Mouse (Mus musculus) c-Kit-positive CD71-positive TER-119-positive erythroid progenitor cells, embryonic 14.5 days (primary cell): Measurements from ENCODE around the gene Erbb4.
"Not testable (repeated sequence)": the region's sequence is repeated elsewhere in the genome, so short reads cannot be mapped to it uniquely, and the experiment has no call there.

ENCODE experiments used
- DNase-seq: peaks from one replicate; pipeline ENCODE4 v3.0.0-alpha.2; 2013; ENCODE audit warnings: low spot score

The Erbb4 gene

DNA sequence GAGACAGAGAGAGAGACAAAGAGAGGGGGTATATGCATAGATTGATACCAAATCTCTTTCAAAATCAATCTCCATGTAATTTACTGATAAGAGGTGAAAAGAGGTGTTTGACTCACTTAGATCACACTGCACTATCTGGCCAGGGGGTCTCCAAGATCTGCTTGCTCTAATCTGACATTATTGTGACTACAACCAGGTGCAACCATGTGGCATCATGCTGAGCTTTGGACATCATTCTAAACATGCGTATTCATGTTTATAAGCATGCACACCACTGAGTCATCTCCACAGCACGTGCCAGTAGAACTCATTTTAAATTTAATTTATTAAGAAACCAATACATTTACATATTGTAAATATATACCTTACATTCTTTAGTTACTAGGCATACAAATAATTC lies 247.5 kb downstream of the Erbb4 start:
- DNase-seq: no peak

DNA sequence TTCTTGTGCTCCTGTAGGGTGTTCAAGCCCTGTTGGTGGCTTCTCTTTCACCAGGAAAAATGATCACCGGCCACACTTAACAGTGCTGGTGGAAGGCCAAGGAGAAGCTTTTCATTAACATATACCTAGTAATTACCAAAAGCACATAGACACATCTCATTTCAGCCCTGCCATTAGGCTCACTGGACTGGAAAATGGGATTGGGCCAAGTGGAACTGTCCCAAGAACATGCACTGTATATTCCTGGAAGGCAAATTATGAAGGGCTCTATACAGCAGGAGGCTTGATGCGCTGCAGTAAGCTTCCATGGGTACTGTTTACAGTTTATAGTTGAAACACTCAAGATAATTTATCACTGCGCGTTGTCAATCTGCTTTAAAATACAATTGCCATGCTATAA lies 248.4 kb downstream of the Erbb4 start:
- no peak for DNase-seq

DNA sequence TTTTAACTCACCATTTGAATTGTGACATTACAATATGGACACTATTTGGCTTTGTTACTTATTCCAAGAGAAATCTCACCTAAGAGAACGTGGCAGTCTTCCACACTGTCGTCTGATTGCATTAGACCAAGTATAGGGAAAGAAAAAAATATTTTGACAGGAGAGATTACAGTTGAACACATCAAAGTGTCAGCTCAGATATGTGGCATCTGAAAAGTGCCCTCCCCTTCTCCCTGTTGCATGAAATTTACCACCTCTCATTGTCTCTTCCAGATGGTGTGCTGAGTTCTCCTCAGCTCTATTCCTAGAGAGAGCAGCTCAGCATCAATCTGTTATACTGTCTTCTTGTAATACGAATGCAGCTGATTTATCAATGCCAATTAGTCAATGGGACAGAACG lies 268.5 kb downstream of the Erbb4 start:
- DNase-seq: no peak

DNA sequence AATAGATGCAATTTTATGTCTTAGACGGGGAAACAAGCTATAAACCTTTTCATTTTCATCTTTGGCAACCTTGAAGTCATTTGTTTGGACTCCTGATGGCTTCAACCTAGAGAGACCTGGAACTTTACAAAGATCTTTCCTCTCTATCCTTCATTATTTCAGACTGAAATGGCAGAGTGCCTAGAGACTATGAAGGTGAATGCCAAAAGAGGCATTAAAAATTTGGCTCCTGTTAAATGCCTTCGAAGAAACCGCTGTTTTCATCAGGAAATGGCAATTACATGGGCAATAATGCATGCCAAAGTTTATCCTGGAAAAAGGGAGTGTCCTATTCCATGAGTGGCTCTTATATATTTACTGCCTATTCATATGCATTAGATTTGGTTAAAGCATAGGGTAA lies 273.2 kb downstream of the Erbb4 start:
- DNase-seq: no peak

DNA sequence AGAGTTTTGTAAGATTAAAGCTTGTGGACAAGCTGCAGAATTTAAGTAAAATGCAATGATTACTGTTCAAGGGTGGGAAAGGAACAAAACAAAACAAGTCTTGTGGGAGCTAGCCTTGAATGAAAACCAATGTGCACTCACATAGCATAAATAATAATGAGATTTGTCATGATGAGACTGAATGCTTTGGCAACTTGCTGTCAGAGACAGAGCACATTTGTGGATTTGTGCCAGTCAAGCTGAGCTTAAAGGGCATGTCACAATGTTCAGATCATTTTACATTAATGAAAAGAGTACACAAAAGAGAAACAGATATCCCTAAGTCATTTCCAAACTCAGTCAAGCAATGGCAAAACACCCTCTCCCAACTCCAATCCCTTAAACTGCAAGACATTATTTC lies 275.8 kb downstream of the Erbb4 start:
- DNase-seq: no peak

DNA sequence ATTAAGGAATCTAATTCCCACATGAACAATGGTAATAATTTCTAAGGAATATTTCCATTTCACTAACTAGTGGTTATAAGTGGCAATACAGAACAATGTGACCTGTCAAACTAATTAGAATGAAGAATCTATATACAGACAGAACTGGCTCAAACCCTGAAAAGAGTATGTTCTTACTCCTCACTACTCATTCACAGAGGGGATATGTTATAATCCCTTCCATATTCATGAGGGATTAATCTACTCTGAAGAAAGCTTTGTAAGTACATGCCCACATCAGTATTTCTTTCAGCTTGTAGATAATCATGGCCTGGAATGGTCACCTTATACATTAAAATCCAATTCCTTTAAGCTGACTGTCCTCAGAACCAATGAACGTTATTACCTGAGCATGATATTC lies 276.3 kb downstream of the Erbb4 start:
- DNase-seq: no peak

GRCm38 (mm10) chr1:68830501-68831239 lies 277.2 kb downstream of the Erbb4 start:
- no peak for DNase-seq

DNA sequence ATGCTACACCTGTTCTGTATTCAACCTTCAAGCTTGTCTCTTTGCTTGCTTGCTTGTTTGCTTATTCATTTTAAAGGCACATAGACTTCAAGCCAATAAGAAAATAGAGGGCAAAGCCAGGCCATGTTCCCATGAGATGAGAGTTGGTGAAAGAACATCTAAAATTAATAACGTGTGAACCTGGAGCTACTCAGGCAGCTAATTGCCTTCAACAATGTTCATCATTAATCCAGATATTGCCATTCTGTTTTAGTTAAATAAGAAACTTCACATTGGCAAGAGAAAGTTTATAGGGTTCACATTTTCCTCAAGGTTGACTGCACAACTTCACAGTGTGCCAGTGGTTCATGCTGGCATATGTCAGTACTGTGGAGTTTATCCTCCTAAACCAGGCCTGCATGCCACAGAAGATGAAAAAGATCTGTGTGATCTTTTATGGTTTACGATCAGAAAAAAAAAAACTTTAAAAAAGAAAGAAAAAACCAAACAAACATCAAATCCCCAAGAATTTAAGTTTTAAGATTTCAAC lies 284.7 kb downstream of the Erbb4 start:
- DNase-seq: no peak

- DNase-seq: no peak
These were observed 301.1 kb downstream of the Erbb4 start for GRCm38 (mm10) chr1:68806711-68807110.

GRCm38 (mm10) chr1:68787409-68788015 lies 320.3 kb downstream of the Erbb4 start:
- DNase-seq: no peak

DNA sequence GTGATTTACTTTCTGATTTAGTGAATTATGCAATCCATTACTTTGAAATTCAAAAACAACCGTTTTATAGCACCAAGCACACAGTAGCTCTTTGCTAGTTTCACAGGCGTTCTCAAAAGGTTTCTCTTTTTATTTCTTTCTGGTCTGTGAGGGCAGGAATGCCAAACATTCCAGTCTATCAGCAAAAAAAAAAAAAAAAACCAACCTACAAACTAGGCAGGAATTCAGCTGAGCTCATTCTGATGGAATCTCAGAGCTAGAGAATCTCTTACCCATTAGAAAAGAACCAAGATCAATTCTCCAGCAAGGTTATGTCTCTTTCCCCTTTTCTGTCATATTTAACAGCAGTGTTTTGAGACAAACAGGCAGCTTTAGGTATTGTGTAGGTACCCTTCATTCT lies 327.2 kb downstream of the Erbb4 start:
- DNase-seq: no peak

- DNase-seq: no peak
These were observed 327.8 kb downstream of the Erbb4 start for GRCm38 (mm10) chr1:68780032-68780431.

- not testable (repeated sequence) for DNase-seq
These were observed 341.8 kb downstream of the Erbb4 start for GRCm38 (mm10) chr1:68766095-68766494.

- DNase-seq: no peak
These were observed 345.4 kb downstream of the Erbb4 start for GRCm38 (mm10) chr1:68762456-68762855.

DNA sequence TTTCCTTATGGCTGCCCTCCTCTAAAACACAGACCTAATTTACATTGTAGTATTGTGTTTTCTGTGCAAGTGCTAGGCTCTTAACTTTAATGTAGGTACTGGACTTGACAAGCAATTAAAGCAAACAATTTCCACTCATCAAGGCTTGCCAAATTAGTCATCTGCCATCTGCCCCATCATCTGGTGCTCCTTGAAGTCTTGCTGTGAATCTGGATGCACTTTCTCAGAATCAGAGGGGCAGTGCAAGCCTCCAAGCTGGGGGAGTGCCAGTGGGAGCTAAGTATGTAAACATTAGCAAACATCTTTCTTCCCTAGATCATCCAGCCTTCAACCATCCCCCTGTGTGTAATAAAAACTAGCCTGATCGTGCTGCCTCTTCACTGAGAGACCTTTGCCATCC lies 358.9 kb downstream of the Erbb4 start:
- DNase-seq: no peak

DNA sequence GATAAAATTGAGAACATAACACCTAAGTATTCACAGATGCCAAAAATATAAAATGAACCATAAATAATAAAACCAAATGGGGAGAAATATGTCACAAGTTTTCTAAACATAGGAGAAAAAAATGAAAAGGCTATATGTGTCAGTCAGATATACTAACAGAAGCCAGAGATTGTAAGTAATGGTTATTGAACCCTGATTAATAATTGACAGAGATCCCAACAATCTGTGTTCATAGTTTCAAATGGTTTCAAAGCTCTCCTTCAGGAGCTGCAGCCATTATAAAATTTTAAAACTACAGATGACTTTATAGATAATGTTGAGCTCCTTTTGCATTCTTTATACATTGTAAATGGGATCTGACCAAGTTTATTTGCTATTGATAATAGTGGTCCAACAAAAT lies 426.4 kb downstream of the Erbb4 start:
- DNase-seq: no peak

DNA sequence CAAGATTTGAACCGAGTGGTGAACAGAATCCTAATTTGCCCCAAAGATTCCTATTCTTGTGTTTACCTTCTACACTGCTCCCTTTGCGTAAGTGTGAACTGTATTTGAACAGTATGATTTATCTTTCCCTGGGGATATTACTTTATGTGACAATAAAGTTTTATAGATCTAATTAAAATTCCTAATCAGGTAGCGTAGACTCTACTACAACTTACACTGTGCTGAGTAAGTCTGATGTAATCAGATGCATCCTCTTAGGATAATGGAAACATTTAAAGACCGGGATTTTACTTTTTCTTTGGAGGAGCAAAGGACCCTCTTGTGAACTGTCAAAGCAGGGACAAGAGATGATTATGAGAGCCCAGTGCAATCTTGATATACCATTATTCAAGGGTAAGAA lies 433.2 kb downstream of the Erbb4 start:
- DNase-seq: no peak

- DNase-seq: no peak
These were observed 440.8 kb downstream of the Erbb4 start for GRCm38 (mm10) chr1:68666831-68667601.

GRCm38 (mm10) chr1:68590475-68590874 lies 517.4 kb downstream of the Erbb4 start:
- DNase-seq: no peak

DNA sequence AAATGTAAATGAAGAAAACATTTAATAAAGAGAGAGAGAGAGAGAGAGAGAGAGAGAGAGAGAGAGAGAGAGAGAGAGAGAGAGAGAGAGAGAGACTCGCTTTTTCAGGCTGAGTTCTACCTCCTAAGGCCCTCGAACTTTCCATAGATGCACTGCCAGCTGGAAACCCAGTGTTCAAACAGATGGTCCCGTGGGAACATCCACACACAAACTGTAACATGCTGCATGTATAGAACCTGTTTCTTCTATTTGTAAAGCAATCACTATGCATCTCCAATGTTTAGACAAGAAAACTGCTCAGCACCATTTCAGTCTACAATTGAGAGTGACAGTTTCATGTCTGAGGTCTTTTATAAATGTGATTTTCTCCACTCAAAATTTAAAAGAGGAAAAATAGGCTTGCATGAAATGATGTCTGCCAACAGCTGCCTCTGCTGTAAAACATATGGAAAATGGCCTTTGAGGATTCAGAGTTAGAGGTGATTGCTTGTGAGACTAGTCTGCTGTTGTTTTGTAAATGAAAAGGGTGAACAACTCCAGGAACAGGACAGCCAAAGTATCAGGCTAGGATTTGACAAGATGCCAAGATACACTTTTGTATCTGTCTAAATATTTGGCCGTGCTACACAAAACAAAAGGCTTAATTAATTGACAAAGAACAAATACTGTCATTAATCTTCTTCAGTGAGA lies 533.9 kb downstream of the Erbb4 start:
- no peak for DNase-seq

GRCm38 (mm10) chr1:68570924-68571323 lies 536.9 kb downstream of the Erbb4 start:
- no peak for DNase-seq

DNA sequence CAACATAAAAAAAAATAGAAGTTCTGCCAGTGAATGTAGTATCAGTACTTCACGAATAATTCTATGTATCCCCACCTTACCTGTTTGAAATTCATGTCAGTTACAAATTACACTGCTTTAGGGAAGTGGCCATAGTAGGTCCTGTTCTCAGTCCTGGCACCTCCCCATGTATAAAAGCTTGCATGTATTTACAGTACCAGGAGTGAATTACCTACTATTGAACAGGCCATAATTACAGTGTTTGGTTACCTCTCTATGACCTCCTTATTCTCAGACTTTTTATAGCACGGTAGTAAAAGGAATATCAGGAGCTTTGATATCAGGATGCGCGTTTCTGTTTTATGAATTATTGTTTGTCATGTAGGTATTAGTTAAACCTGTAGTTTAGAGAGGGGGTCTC lies 564.9 kb downstream of the Erbb4 start:
- no peak for DNase-seq
